Mouse (Mus musculus) midbrain, embryonic 16.5 days (tissue): ENCODE measurements at regions not wholly inside any gene's neighbourhood (a gene's known extent, or its start where the extent isn't known, plus 50 kb on each side); places are given as distances from the start of the nearest gene placed in this dataset.

Experiments
- ATAC-seq: fragments of 200-750 bp; cut with Nextera tagmentation; 2 replicates; pipeline ENCODE4 v1.8.0; 2017; ENCODE audit warnings: moderate TSS enrichment
- H3K27ac ChIP-seq: fragments of 300-500 bp; sonication (generic); 2 replicates; pipeline ENCODE4 v1.5.1; 2014; ENCODE audit warnings: mild to moderate bottlenecking, low read length, mixed read lengths
- H3K27me3 ChIP-seq: fragments of 300-500 bp; sonication (generic); 2 replicates; pipeline ENCODE4 v1.6.1; 2014; ENCODE audit warnings: low read depth, low read length, mixed read lengths; ENCODE audit not compliant: control insufficient read depth, insufficient read depth
- H3K36me3 ChIP-seq: fragments of 300-500 bp; sonication (generic); 2 replicates; pipeline ENCODE4 v1.6.1; 2014; ENCODE audit warnings: mild to moderate bottlenecking, low read length, moderate library complexity, mixed read lengths; ENCODE audit not compliant: control insufficient read depth, insufficient read depth
- H3K4me1 ChIP-seq: fragments of 300-500 bp; sonication (generic); 2 replicates; pipeline ENCODE4 v1.6.1; 2014; ENCODE audit warnings: mild to moderate bottlenecking, low read length, mixed read lengths; ENCODE audit not compliant: control insufficient read depth, insufficient read depth
- H3K4me2 ChIP-seq: fragments of 300-500 bp; sonication (generic); 2 replicates; pipeline ENCODE4 v1.6.1; 2014; ENCODE audit warnings: mild to moderate bottlenecking, low read length, mixed read lengths
- H3K4me3 ChIP-seq: fragments of 300-500 bp; sonication (generic); 2 replicates; pipeline ENCODE4 v1.5.1; 2014; ENCODE audit warnings: low read depth, mild to moderate bottlenecking, low read length, moderate library complexity, mixed read lengths
- H3K9ac ChIP-seq: fragments of 300-500 bp; sonication (generic); 2 replicates; pipeline ENCODE4 v1.6.1; 2014; ENCODE audit warnings: low read depth, low read length, mixed read lengths
- H3K9me3 ChIP-seq: fragments of 300-500 bp; sonication (generic); replicated peaks from 2 replicates; pipeline ENCODE4 v1.6.1; 2014; ENCODE audit warnings: mild to moderate bottlenecking, low read length, mixed read lengths; ENCODE audit not compliant: control insufficient read depth, poor library complexity, severe bottlenecking
- WGBS: fragments of 180-500 bp; shearing (Covaris S2); extraction: QIAGEN DNeasy Blood & Tissue Kit; methylation state at CpG from one replicate; pipeline ENCODE4 v1.1.7; 2014; 5-methylcytosine and 5-hydroxymethylcytosine counted together

DNA sequence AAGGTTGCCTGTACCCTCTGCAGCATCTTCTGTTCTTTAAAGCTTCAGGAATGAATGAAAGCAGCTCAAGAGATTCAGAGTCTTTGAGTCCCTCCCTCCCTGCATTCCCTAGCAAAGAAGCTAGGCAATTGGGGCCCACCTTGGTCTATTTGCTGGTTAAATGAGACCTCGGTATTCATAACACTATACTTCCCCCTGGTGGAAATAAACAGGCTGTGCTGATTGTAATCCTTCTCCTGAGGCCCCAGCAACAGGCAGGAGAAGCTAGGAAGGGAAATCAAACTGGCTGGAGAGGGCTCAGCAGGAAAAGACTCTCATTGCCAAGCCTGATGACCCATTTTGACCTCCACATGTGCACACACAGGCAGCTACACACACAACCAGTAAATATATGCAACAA is 137.1 kb downstream of the Sh3bp4 start:
- ATAC-seq = no peak; the same call in 1 of the 2 replicates
- no peaks in the 10 kb centered on the region for H3K4me1 ChIP-seq
- no peak overlapping the region for H3K4me2 ChIP-seq
- no peaks in the 10 kb centered on the region for H3K27me3 ChIP-seq
- no peak overlapping the region for H3K4me3 ChIP-seq
- H3K9ac ChIP-seq = no peak overlapping the region
- no peaks in the 10 kb centered on the region for H3K36me3 ChIP-seq
- 0% methylated on average over 1 of the region's 1 CpGs for WGBS
- H3K9me3 ChIP-seq = no peaks in the 10 kb centered on the region
- no peak overlapping the region for H3K27ac ChIP-seq

DNA sequence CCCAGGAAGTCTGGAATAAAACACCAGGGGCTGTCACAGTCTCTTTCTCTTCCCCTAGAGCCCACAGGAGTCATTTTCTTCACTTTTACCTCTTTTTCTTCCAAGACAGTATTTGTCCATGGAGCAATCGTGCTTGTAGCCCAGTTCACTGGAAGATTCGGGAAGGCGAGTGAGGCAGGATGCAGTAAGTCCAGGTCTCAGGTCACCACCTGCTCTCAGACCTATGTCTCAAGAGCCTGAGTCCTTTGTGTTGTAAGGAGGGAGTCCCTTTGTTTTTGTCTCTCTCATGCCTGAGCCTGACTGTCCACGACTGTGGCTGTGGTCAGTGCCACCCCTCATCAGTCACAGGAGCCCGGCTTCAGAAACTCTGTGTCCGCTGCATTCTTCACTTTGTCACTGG is 140.9 kb downstream of the Sh3bp4 start:
- no peak for ATAC-seq
- WGBS = 88% methylated on average over 6 of the region's 6 CpGs
- no peaks in the 10 kb centered on the region for H3K9me3 ChIP-seq
- no peak overlapping the region for H3K4me3 ChIP-seq
- no peaks in the 10 kb centered on the region for H3K27me3 ChIP-seq
- H3K4me2 ChIP-seq = no peak overlapping the region
- no peak overlapping the region for H3K27ac ChIP-seq
- H3K4me1 ChIP-seq = no peaks in the 10 kb centered on the region
- no peak overlapping the region for H3K9ac ChIP-seq
- no peaks in the 10 kb centered on the region for H3K36me3 ChIP-seq

DNA sequence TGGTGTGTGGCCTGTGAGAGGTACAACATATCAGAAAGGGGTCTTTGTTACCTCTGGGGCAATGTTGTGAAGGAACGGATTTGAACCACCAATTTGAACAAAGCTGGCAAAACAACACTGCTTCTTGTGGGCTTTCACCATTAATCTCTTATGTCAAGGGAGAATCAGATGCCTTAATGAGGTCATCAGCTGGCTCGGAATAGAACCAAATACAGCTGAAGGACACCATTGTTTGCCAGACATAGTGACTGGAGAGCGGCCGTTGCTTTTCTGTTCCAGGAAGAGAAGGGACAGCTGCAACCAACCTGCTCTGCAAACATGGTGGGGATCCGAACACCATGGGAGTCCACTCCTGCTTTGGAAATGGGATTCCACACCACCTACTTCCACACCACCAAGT is 158.2 kb downstream of the Sh3bp4 start:
- peaks cover 6% of the 10 kb centered on the region; the same call in 1 of the 2 replicates for H3K9me3 ChIP-seq
- ATAC-seq = no peak
- no peaks in the 10 kb centered on the region for H3K4me1 ChIP-seq
- H3K4me3 ChIP-seq = no peak overlapping the region
- no peak overlapping the region for H3K4me2 ChIP-seq
- H3K9ac ChIP-seq = no peak overlapping the region
- H3K27me3 ChIP-seq = no peaks in the 10 kb centered on the region
- H3K27ac ChIP-seq = no peak overlapping the region
- 69% methylated on average over 5 of the region's 5 CpGs for WGBS
- H3K36me3 ChIP-seq = no peaks in the 10 kb centered on the region

DNA sequence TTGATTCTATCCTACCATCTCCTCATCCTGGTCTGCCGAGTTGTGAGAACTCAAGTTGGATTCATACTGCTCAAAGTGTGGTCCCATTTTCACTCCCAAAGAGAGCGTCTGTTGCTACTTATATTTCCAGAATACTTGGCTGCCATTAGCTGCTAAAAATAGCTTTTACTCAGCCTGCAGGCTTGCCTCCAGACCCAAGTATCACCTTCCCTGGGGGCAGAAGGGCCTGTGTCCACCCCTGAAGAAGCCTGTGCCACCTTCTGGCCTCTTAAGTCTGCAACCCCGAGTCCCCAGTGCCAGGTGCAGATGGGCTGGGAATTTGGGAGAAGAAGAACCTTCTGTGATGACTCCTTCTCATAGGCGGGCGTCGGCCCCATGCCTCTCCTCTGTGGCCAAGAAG is 161.5 kb downstream of the Sh3bp4 start:
- Histone ChIP-seq H3K9ac (no peak overlapping the region), H3K4me1 (peaks cover 4% of the 10 kb centered on the region), H3K4me2 (no peak overlapping the region), H3K36me3 (no peaks in the 10 kb centered on the region), H3K27me3 (no peaks in the 10 kb centered on the region), H3K27ac (no peak overlapping the region), H3K9me3 (peaks cover under 1% of the 10 kb centered on the region; the same call in 1 of the 2 replicates), H3K4me3 (no peak overlapping the region)
- ATAC-seq = no peak
- 92% methylated on average over 6 of the region's 6 CpGs for WGBS

DNA sequence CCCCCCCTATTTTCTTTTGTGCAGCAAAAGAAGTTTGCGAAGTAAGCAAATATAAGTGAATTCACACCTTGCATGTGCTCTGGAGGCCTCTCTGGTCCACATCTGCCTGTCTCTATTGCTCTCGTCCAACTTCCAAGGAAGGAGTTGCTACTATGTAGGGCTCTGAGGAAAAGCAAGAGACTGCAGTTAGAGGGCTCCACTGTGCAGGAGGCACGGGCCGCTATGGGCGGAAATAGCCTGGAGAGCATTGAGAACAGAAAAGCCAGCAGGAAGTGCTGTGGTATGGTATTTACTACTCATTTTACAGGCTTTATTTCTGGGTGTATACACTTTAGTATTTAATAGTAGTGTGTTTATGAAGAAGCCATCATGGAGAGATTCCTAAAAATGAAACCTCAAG is 162.2 kb downstream of the Sh3bp4 start:
- no peak overlapping the region for H3K9ac ChIP-seq
- H3K27me3 ChIP-seq = no peaks in the 10 kb centered on the region
- 59% methylated on average over 5 of the region's 5 CpGs for WGBS
- H3K27ac ChIP-seq = no peak overlapping the region
- ATAC-seq = no peak
- peaks cover 4% of the 10 kb centered on the region for H3K4me1 ChIP-seq
- no peaks in the 10 kb centered on the region for H3K9me3 ChIP-seq
- H3K4me2 ChIP-seq = no peak overlapping the region
- no peak overlapping the region for H3K4me3 ChIP-seq
- no peaks in the 10 kb centered on the region for H3K36me3 ChIP-seq

DNA sequence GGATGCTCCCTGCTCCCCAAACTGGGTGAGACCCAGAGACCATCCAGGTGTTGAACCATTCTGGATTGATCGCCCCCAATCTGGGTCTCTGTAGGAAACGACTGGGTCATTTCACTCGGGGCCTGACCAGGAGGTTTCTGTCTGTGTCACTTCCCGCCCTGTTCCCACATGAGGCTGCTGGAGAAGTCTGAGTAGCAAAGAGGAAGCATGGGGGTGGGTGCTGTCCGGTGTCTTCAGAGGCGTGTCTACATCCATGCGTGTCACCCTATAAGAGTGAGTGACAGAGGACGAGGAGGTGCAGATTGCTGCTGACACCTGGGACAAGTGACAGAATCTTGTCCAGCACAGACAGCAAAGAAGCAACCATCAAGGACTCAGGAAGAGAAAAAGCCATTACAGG is 164.7 kb downstream of the Sh3bp4 start:
- Histone ChIP-seq H3K9ac (no peak overlapping the region), H3K9me3 (no peaks in the 10 kb centered on the region), H3K36me3 (no peaks in the 10 kb centered on the region), H3K4me1 (peaks cover 4% of the 10 kb centered on the region), H3K4me3 (no peak overlapping the region), H3K4me2 (no peak overlapping the region), H3K27me3 (no peaks in the 10 kb centered on the region; the same call in 1 of the 2 replicates), H3K27ac (no peak overlapping the region)
- ATAC-seq = peak; percentile 65; the same call in 1 of the 2 replicates
- WGBS = 77% methylated on average over 8 of the region's 8 CpGs

DNA sequence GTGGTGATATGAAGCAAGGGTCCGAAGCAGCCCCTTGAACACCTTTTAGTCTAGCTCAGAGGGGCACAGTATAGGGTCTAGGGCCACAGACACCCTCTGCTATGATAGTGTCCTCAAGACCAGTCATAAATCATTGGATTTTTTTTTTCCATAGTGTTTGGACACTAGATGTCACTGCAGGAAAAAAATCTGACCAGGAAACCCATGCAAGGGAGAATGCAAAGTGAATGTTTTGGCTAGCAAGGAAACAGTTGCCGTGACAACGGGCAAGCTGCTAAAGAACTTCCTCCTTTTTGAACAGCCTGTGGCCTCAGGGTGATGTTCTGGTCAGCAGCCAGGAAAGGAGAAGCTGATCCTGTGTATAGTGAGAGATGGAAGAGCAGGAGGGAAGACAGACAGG is 165.1 kb downstream of the Sh3bp4 start:
- 29% methylated on average over 3 of the region's 3 CpGs for WGBS
- no peaks in the 10 kb centered on the region for H3K9me3 ChIP-seq
- no peak overlapping the region for H3K27ac ChIP-seq
- no peaks in the 10 kb centered on the region; the same call in 1 of the 2 replicates for H3K27me3 ChIP-seq
- H3K9ac ChIP-seq = no peak overlapping the region
- ATAC-seq = peak; percentile 88
- H3K4me2 ChIP-seq = peak overlapping the region; percentile 29
- H3K4me3 ChIP-seq = no peak overlapping the region
- peaks cover 4% of the 10 kb centered on the region for H3K4me1 ChIP-seq
- no peaks in the 10 kb centered on the region for H3K36me3 ChIP-seq

DNA sequence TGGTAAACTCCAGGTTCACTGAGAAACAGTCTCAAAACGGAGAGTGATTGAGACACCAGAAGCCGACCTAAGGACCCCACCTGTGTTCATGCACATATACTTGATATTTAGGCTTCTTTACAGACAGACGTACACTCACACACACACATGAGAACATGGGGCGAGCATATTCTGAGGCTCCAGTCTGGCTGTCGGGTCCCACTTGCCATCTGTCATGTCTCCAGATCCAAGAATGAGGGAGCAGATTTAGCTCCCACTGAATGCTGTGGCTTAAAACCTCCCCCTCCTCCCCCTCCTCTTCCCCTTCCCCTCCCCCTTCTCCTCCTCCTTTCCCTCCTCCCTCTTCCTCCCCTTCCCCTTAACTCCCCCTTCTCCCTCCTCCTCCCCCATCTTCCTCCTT is 167.5 kb downstream of the Sh3bp4 start:
- ATAC-seq = no peak
- H3K9me3 ChIP-seq = no peaks in the 10 kb centered on the region
- no peak overlapping the region for H3K9ac ChIP-seq
- H3K4me1 ChIP-seq = peaks cover 4% of the 10 kb centered on the region
- H3K27me3 ChIP-seq = no peaks in the 10 kb centered on the region; the same call in 1 of the 2 replicates
- H3K4me3 ChIP-seq = no peak overlapping the region
- no peak overlapping the region for H3K4me2 ChIP-seq
- no peaks in the 10 kb centered on the region for H3K36me3 ChIP-seq
- H3K27ac ChIP-seq = no peak overlapping the region
- 60% methylated on average over 5 of the region's 5 CpGs for WGBS

DNA sequence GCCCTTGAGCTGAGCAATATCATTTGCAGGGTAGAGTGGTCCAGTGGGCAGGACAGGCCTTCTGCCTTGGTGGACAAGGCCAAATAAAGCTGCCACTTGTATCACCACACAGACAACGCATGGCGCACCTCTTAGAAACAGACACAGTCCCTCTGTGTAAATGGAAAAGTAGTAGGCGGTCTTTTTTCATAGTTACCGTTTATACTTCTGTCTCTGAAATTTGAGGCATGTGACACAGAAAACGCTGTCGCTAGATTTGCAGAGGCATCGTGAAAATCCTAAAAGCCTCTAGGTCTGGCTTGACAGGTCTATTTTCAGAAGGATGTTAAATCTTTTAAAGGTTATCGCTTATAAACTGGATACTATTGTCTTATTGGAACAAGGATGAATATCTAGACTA is 174.4 kb downstream of the Sh3bp4 start:
- peaks cover 14% of the 10 kb centered on the region for H3K4me1 ChIP-seq
- no peak for ATAC-seq
- H3K4me2 ChIP-seq = no peak overlapping the region
- no peaks in the 10 kb centered on the region for H3K36me3 ChIP-seq
- no peak overlapping the region for H3K27ac ChIP-seq
- H3K27me3 ChIP-seq = no peaks in the 10 kb centered on the region; the same call in 1 of the 2 replicates
- WGBS = 62% methylated on average over 8 of the region's 8 CpGs
- no peaks in the 10 kb centered on the region for H3K9me3 ChIP-seq
- H3K4me3 ChIP-seq = no peak overlapping the region
- no peak overlapping the region for H3K9ac ChIP-seq
